Mouse (Mus musculus): ENCODE measurements around the gene Tgfb1i1.
A peak's percentile ranks its signal among the peaks of the same experiment; 100 is the strongest.

Gene Tgfb1i1

GRCm38 (mm10) chr7:128246496-128247391, at the start of gene Tgfb1i1:
Tgfb1i1 (plus strand) TSS chr7:128246812.
- DNase-seq (ENCODE audit: low spot score in 2 of 2) = no peak

- DNase-seq (ENCODE audit: low spot score in 2 of 2) = no peak
Measured at GRCm38 (mm10) chr7:128201607-128202006, 45.0 kb upstream of the Tgfb1i1 start.

GRCm38 (mm10) chr7:128203071-128203470, 43.5 kb upstream of the Tgfb1i1 start:
- no peak for DNase-seq (ENCODE audit: low spot score in 2 of 2)

- DNase-seq (ENCODE audit: low spot score in 2 of 2) = no peak
Measured at GRCm38 (mm10) chr7:128204179-128204578, 42.4 kb upstream of the Tgfb1i1 start.

GRCm38 (mm10) chr7:128205695-128206094, 40.9 kb upstream of the Tgfb1i1 start:
- DNase-seq (ENCODE audit: low spot score in 2 of 2) = no peak

GRCm38 (mm10) chr7:128206152-128206551, 40.5 kb upstream of the Tgfb1i1 start, which contains the start of gene Cox6a2:
Cox6a2 (minus strand) TSS chr7:128206387.
- no peak for DNase-seq (ENCODE audit: low spot score in 2 of 2)

GRCm38 (mm10) chr7:128208187-128208586, 38.4 kb upstream of the Tgfb1i1 start:
- peak; percentile 43 to 59 for DNase-seq (ENCODE audit: low spot score in 2 of 2)

GRCm38 (mm10) chr7:128209826-128210225, 36.8 kb upstream of the Tgfb1i1 start:
- DNase-seq (ENCODE audit: low spot score in 2 of 2) = no peak

GRCm38 (mm10) chr7:128219952-128220351, 26.7 kb upstream of the Tgfb1i1 start:
- DNase-seq (ENCODE audit: low spot score in 2 of 2) = no peak

- DNase-seq (ENCODE audit: low spot score in 2 of 2) = no peak
Measured at GRCm38 (mm10) chr7:128220936-128221335, 25.7 kb upstream of the Tgfb1i1 start.

GRCm38 (mm10) chr7:128231741-128232140, 14.9 kb upstream of the Tgfb1i1 start:
- no peak for DNase-seq (ENCODE audit: low spot score in 2 of 2)

GRCm38 (mm10) chr7:128234796-128235195, 11.8 kb upstream of the Tgfb1i1 start:
- no peak for DNase-seq (ENCODE audit: low spot score in 2 of 2)

GRCm38 (mm10) chr7:128235481-128235880, 11.1 kb upstream of the Tgfb1i1 start:
- DNase-seq (ENCODE audit: low spot score in 2 of 2) = no peak

GRCm38 (mm10) chr7:128236426-128236825, 10.2 kb upstream of the Tgfb1i1 start:
- no peak for DNase-seq (ENCODE audit: low spot score in 2 of 2)

GRCm38 (mm10) chr7:128236856-128237592, 9.6 kb upstream of the Tgfb1i1 start, which contains the start of gene Armc5:
Armc5 (plus strand) TSS chr7:128237342.
- DNase-seq (ENCODE audit: low spot score in 2 of 2) = peak; percentile 70 to 76

- no peak for DNase-seq (ENCODE audit: low spot score in 2 of 2)
Measured at GRCm38 (mm10) chr7:128237593-128237926, 9.1 kb upstream of the Tgfb1i1 start.

- DNase-seq (ENCODE audit: low spot score in 2 of 2) = peak; percentile 100
Measured at GRCm38 (mm10) chr7:128237927-128238778, 8.5 kb upstream of the Tgfb1i1 start, which contains the start of gene 9130023H24Rik. 9130023H24Rik (minus strand) TSS chr7:128238031.

- peak; percentile 32 to 54 for DNase-seq (ENCODE audit: low spot score in 2 of 2)
Measured at GRCm38 (mm10) chr7:128238991-128239390, 7.6 kb upstream of the Tgfb1i1 start.

- DNase-seq (ENCODE audit: low spot score in 2 of 2) = no peak
Measured at GRCm38 (mm10) chr7:128240131-128240784, 6.4 kb upstream of the Tgfb1i1 start.

GRCm38 (mm10) chr7:128242331-128242730, 4.3 kb upstream of the Tgfb1i1 start:
- no peak for DNase-seq (ENCODE audit: low spot score in 2 of 2)

- DNase-seq (ENCODE audit: low spot score in 2 of 2) = no peak
Measured at GRCm38 (mm10) chr7:128243921-128244320, 2.7 kb upstream of the Tgfb1i1 start.

All from spleen, postnatal 36 days (tissue).